Mouse (Mus musculus) MEL (cell line): ENCODE results near the gene Bloc1s4. TPM values are rescaled to one million over a fixed set of nuclear protein-coding genes. Genes with fewer than 3 reads are reported as not detected.
"Not testable (repeated sequence)": the region's sequence is repeated elsewhere in the genome, so short reads cannot be mapped to it uniquely, and the experiment has no call there.

Experiments
- DNase-seq: peaks from one replicate; pipeline ENCODE4 v3.0.0; 2011; ENCODE audit warnings: low read depth, low spot score
- H3K27ac ChIP-seq: 2 replicates; pipeline ENCODE4 v1.5.1; 2012; ENCODE audit warnings: low read depth, mild to moderate bottlenecking, control low read depth, low read length, moderate library complexity; ENCODE audit not compliant: control insufficient read depth
- H3K27me3 ChIP-seq, 2 experiments: fragments of 150-350 bp in 1 of 2; sonication (generic) in 1 of 2; 2 replicates each; pipeline ENCODE4 v1.6.1; 2012; ENCODE audit warnings: low read length in 2 of 2, mild to moderate bottlenecking in 2 of 2, improper control_type of control experiment in 1 of 2, moderate library complexity in 1 of 2; ENCODE audit not compliant: insufficient read depth in 2 of 2, control insufficient read depth in 1 of 2
- H3K36me3 ChIP-seq, 2 experiments: 2 replicates each; pipeline ENCODE4 v1.6.1; 2012 to 2014; ENCODE audit warnings: low read length in 2 of 2, improper control_type of control experiment in 1 of 2, inconsistent platforms in 1 of 2, mild to moderate bottlenecking in 1 of 2; ENCODE audit not compliant: insufficient read depth in 2 of 2, control insufficient read depth in 1 of 2
- H3K4me1 ChIP-seq, 2 experiments: fragments of 150-350 bp in 1 of 2; sonication (generic) in 1 of 2; 2 replicates each; pipeline ENCODE4 v1.6.1; 2012; ENCODE audit warnings: low read length in 2 of 2, improper control_type of control experiment in 1 of 2, mild to moderate bottlenecking in 1 of 2; ENCODE audit not compliant: insufficient read depth in 2 of 2, control insufficient read depth in 1 of 2
- H3K4me3 ChIP-seq, 2 experiments: fragments of 150-350 bp in 1 of 2; sonication (generic) in 1 of 2; 2 replicates each; pipeline ENCODE4 v1.5.1; 2012; ENCODE audit warnings: low read depth in 2 of 2, low read length in 2 of 2, mild to moderate bottlenecking in 2 of 2, moderate library complexity in 2 of 2, control low read depth in 1 of 2, improper control_type of control experiment in 1 of 2; ENCODE audit not compliant: control insufficient read depth in 1 of 2, insufficient read depth in 1 of 2
- H3K79me2 ChIP-seq: 2 replicates; pipeline ENCODE4 v1.6.1; 2012; ENCODE audit warnings: mild to moderate bottlenecking, low read length, moderate library complexity; ENCODE audit not compliant: control insufficient read depth, poor library complexity, insufficient read depth
- H3K9ac ChIP-seq: 2 replicates; pipeline ENCODE4 v1.6.1; 2012; ENCODE audit warnings: low read depth, mild to moderate bottlenecking, control low read depth, low read length, moderate library complexity; ENCODE audit not compliant: control insufficient read depth, poor library complexity, severe bottlenecking
- H3K9me3 ChIP-seq: fragments of 150-350 bp; sonication (generic); replicated peaks from 2 replicates; pipeline ENCODE4 v1.6.1; 2012; ENCODE audit warnings: mild to moderate bottlenecking, low read length, improper control_type of control experiment, moderate library complexity; ENCODE audit not compliant: insufficient read depth
- ELF1 ChIP-seq: IDR thresholded peaks from 2 replicates; pipeline ENCODE4 v1.6.1; 2014; ENCODE audit warnings: low read depth, mild to moderate bottlenecking, inconsistent platforms, low read length, improper control_type of control experiment, moderate library complexity
- HCFC1 ChIP-seq: IDR thresholded peaks from 2 replicates; pipeline ENCODE4 v1.6.1; 2012; ENCODE audit warnings: low read depth, mild to moderate bottlenecking, inconsistent platforms, low read length, improper control_type of control experiment, moderate library complexity
- KAT2A ChIP-seq: conservative IDR thresholded peaks from 2 replicates; pipeline ENCODE4 v1.6.1; 2012; ENCODE audit warnings: low read depth, low read length, improper control_type of control experiment, inconsistent platforms
- MAX ChIP-seq: IDR thresholded peaks from 2 replicates; pipeline ENCODE4 v1.6.1; 2011; ENCODE audit warnings: low read length, improper control_type of control experiment
- MXI1 ChIP-seq: IDR thresholded peaks from 2 replicates; pipeline ENCODE4 v1.6.1; 2011; ENCODE audit warnings: mild to moderate bottlenecking, low read depth, low read length, improper control_type of control experiment
- MYB ChIP-seq: IDR thresholded peaks from 2 replicates; pipeline ENCODE4 v1.6.1; 2011; ENCODE audit warnings: mild to moderate bottlenecking, low read depth, low read length, improper control_type of control experiment
- NELFE ChIP-seq: IDR thresholded peaks from 2 replicates; pipeline ENCODE4 v1.6.1; 2011; ENCODE audit warnings: low read depth, low read length, improper control_type of control experiment
- NRF1 ChIP-seq: IDR thresholded peaks from 2 replicates; pipeline ENCODE4 v1.6.1; 2014; ENCODE audit warnings: low read depth, mild to moderate bottlenecking, inconsistent platforms, low read length, improper control_type of control experiment, moderate library complexity; ENCODE audit not compliant: poor library complexity, insufficient read depth, severe bottlenecking
- POLR2A ChIP-seq, 2 experiments: IDR thresholded peaks; 2 replicates each; pipeline ENCODE4 v1.6.1; 2011 to 2012; ENCODE audit warnings: low read length in 2 of 2, mild to moderate bottlenecking in 2 of 2, control low read depth in 1 of 2, improper control_type of control experiment in 1 of 2, low read depth in 1 of 2, moderate library complexity in 1 of 2; ENCODE audit not compliant: control insufficient read depth in 1 of 2, insufficient read depth in 1 of 2, poor library complexity in 1 of 2
- POLR2AphosphoS2 ChIP-seq: IDR thresholded peaks from 2 replicates; pipeline ENCODE4 v1.6.1; 2011; ENCODE audit warnings: low read length, improper control_type of control experiment
- SIN3A ChIP-seq: IDR thresholded peaks from 2 replicates; pipeline ENCODE4 v1.6.1; 2012; ENCODE audit warnings: low read length, improper control_type of control experiment, inconsistent platforms
- TAL1 ChIP-seq: IDR thresholded peaks from 2 replicates; pipeline ENCODE4 v1.6.1; 2012; ENCODE audit warnings: mild to moderate bottlenecking, inconsistent platforms, low read length, moderate library complexity, mixed read lengths
- TBP ChIP-seq: IDR thresholded peaks from 2 replicates; pipeline ENCODE4 v1.8.0; 2011; ENCODE audit warnings: low read depth, low read length, improper control_type of control experiment
- TCF12 ChIP-seq: IDR thresholded peaks from 2 replicates; pipeline ENCODE4 v1.6.1; 2014; ENCODE audit warnings: low read depth, mild to moderate bottlenecking, inconsistent platforms, low read length, improper control_type of control experiment, moderate library complexity
- ZC3H11A ChIP-seq: IDR thresholded peaks from 2 replicates; pipeline ENCODE4 v1.6.1; 2012; ENCODE audit warnings: low read depth, mild to moderate bottlenecking, inconsistent platforms, low read length, improper control_type of control experiment
- ZMIZ1 ChIP-seq: IDR thresholded peaks from 2 replicates; pipeline ENCODE4 v1.6.1; 2012; ENCODE audit warnings: low read depth, mild to moderate bottlenecking, inconsistent platforms, low read length, improper control_type of control experiment, moderate library complexity
- ZNF384 ChIP-seq: IDR thresholded peaks from 2 replicates; pipeline ENCODE4 v1.6.1; 2012; ENCODE audit warnings: low read depth, mild to moderate bottlenecking, inconsistent platforms, low read length, improper control_type of control experiment
- polyA plus RNA-seq, 2 experiments: library from polyadenylated mRNA; stranded (reverse) in 1 of 2; unstranded in 1 of 2; fragments of >175 nt in 1 of 2; fragments of >200 nt in 1 of 2; gene quantifications; 2 replicates each; pipeline versions ENCODE4 v1.2.1 to v1.2.4; 2012; ENCODE audit warnings: low replicate concordance in 2 of 2, low read depth in 1 of 2; ENCODE audit not compliant: insufficient read length in 2 of 2, insufficient read depth in 1 of 2, missing spikeins in 1 of 2
- total RNA-seq: library from RNA; depleted of rRNA; stranded (reverse); fragments of 300-350 nt; gene quantifications from 2 replicates; pipeline ENCODE4 v1.2.3, GENCODE M21; 2012

Bloc1s4 gene
- total and polyA plus RNA-seq, 3 experiments = 29.8 to 32.9 TPM; not detected in 1

- TF ChIP-seq SIN3A = peak; percentile 100
- TF ChIP-seq POLR2AphosphoS2 = peak; percentile 97
- peak; percentile 51; the same call in 1 of the 2 replicates for TF ChIP-seq ZC3H11A
- peak; percentile 83 to 96 for TF ChIP-seq POLR2A (IDR thresholded peaks at IDR 0.05; ENCODE audit: control insufficient read depth in 1 of 2, insufficient read depth in 1 of 2, low read depth in 1 of 2, low read length in 2 of 2, poor library complexity in 1 of 2)
Measured at GRCm38 (mm10) chr5:36748536-36749061, at the start of gene Bloc1s4 (continued).

GRCm38 (mm10) chr5:36797291-36797690 lies 48.8 kb upstream of the Bloc1s4 start:
- TF ChIP-seq MXI1 (0 out of 2 replicates have a peak, but pooled peaks have one; percentile 0), TAL1 (no peak)
- H3K4me3 ChIP-seq = peak overlapping the region; percentile 40 to 48
- peak overlapping the region; percentile 55 for H3K9ac ChIP-seq
- H3K4me1 ChIP-seq = peaks cover 0 to 12% of the 10 kb centered on the region in 2 experiments; a peak in 3 of 4 replicates
- peak; percentile 43 for DNase-seq
- no peak overlapping the region for H3K27ac ChIP-seq
- H3K27me3 ChIP-seq = peaks cover 4 to 5% of the 10 kb centered on the region in 2 experiments; a peak in 3 of 4 replicates
- peaks cover 7% of the 10 kb centered on the region for H3K79me2 ChIP-seq
- H3K9me3 ChIP-seq = no peaks in the 10 kb centered on the region
- peaks cover 3 to 10% of the 10 kb centered on the region in 2 experiments; a peak in 3 of 4 replicates for H3K36me3 ChIP-seq

- H3K4me3 ChIP-seq = peak within 1 kb of the TSS; percentile 57 to 93
- DNase-seq = peak; percentile 99
- H3K36me3 ChIP-seq, H3K9me3 ChIP-seq, H3K79me2 ChIP-seq, H3K27me3 ChIP-seq: not testable (repeated sequence)
- H3K9ac ChIP-seq = peak within 1 kb of the TSS; percentile 69
- TF ChIP-seq ELF1 = peak; percentile 60; the same call in 1 of the 2 replicates
- TF ChIP-seq ZMIZ1 = peak; percentile 93
- TF ChIP-seq MYB = peak; percentile 69; the same call in 1 of the 2 replicates
- TF ChIP-seq POLR2AphosphoS2 = peak; percentile 91
- peak; percentile 90 for TF ChIP-seq TBP
- peak; percentile 82 for TF ChIP-seq TCF12
- peak; percentile 6; the same call in 1 of the 2 replicates for TF ChIP-seq MXI1
- TF ChIP-seq NELFE = peak; percentile 95
- TF ChIP-seq ZNF384 = 0 out of 2 replicates have a peak, but pooled peaks have one; percentile 17
- peak; percentile 91 for TF ChIP-seq HCFC1
- TF ChIP-seq MAX = peak; percentile 78
- peak; percentile 76 for TF ChIP-seq KAT2A
- TF ChIP-seq SIN3A = peak; percentile 53; the same call in 1 of the 2 replicates
- TF ChIP-seq NRF1 = peak; percentile 60; the same call in 1 of the 2 replicates
- TF ChIP-seq POLR2A (IDR thresholded peaks at IDR 0.05; ENCODE audit: control insufficient read depth in 1 of 2, insufficient read depth in 1 of 2, low read depth in 1 of 2, low read length in 2 of 2, poor library complexity in 1 of 2) = peak; percentile 65 to 85
- peaks cover 0 to 12% of the 10 kb centered on the region in 2 experiments; a peak in 3 of 4 replicates for H3K4me1 ChIP-seq
- H3K27ac ChIP-seq = peak within 1 kb of the TSS; percentile 60
Measured at GRCm38 (mm10) chr5:36796296-36797014, 48.0 kb upstream of the Bloc1s4 start, which contains the start of gene Mrfap1. Gene Mrfap1 (minus strand): TSS chr5:36796772.
